Mouse (Mus musculus) small intestine, adult 2 months (tissue): ENCODE measurements at regions not wholly inside any gene's neighbourhood (a gene's known extent, or its start where the extent isn't known, plus 50 kb on each side); places are given as distances from the start of the nearest gene placed in this dataset.

ENCODE experiments used
- CTCF ChIP-seq: fragments of 200-500 bp; IDR thresholded peaks from 2 replicates; pipeline ENCODE4 v1.5.1; 2012; ENCODE audit warnings: low read depth, mild to moderate bottlenecking, control low read depth, inconsistent platforms, low read length, moderate library complexity, mixed read lengths; ENCODE audit not compliant: insufficient replicate concordance, insufficient read length; ENCODE audit errors: extremely low read depth
- POLR2A ChIP-seq: fragments of 200-500 bp; IDR thresholded peaks from 2 replicates; pipeline ENCODE4 v1.6.1; 2012; ENCODE audit warnings: low read depth, mild to moderate bottlenecking, control low read depth, inconsistent platforms, low read length, moderate library complexity

- TF ChIP-seq CTCF (no peak), POLR2A (no peak)
These were observed 77.5 kb upstream of the Runx1 start for GRCm38 (mm10) chr16:92903486-92903885.
